Mouse (Mus musculus) adrenal gland, postnatal 10 days (tissue): ENCODE measurements around the gene Eif5. TPM values are rescaled to one million over a fixed set of nuclear protein-coding genes. Genes with fewer than 3 reads are reported as not detected.

Experiments used
- DNase-seq: peaks from one replicate; pipeline ENCODE4 v3.0.0; 2021; ENCODE audit warnings: mixed read lengths
- total RNA-seq, 2 experiments: library from RNA; stranded (reverse); gene quantifications; 2 replicates each; pipeline ENCODE4 v1.2.3; 2021

Gene Eif5
- total RNA-seq, 2 experiments from 2014 or later = 300 to 322 TPM

DNA sequence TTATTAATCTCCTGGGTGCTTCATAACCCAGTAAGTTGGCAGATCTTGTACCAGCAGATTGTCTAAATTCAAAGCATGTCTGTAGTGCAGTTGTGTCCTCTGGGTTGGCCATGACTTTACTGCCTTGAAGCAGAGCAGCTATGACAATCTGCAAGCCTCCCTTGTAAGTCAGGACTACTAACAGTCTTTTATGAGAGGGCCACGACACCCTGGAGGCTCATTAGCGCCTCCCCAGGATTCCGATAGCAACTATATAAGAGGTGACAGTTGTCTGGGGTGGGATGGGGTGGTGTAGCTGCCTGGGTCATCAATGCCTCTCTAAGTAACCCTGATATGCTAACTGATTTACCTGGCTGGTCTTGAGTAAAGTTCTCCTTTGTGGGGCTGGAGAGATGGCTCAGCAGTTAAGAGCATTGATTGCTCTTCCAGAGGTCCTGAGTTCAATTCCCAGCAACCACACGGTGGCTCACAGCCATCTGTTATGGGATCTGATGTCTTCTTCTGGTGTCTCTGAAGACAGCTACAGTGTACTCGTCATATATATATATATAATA is 25.3 kb downstream of the Eif5 start:
- no peak for DNase-seq

DNA sequence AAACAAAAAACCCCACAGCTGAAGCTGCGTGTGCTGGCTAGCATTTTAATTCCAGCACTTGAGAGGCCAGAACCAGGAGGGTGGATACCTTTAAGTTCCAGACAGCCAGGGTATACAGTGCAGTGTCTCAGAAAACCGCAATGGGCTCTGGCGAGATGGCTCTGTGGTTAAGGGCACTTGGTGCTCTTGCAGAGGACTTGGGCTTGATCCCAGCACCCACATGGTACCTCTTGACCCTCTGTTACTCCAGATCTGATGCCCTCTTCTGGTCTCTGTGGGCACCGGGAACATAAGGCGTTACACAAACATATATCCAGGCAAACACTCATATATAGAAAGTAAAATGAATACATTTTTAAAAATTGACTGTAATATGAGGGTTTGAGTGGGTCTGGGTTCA is 27.5 kb downstream of the Eif5 start:
- DNase-seq = no peak

DNA sequence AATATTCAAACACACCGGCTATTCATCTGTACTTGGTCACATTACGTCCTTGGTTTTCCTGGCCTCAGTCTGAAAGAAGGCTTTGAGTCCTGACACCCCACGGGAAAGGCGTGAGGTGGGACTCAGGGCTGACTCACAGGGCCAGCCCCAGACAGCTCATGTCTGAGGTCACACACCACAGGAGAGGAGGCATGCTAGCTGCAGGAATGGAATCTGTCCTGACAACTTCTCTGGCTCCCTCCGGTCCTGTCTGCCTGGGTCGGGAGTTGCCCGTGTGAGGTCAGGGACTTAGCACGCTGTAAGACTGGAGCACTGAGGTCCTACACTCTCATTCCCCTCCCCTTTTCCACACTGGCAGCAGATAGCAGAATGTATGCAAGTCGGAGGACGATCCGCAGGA is 31.0 kb downstream of the Eif5 start:
- peak; percentile 53 for DNase-seq

DNA sequence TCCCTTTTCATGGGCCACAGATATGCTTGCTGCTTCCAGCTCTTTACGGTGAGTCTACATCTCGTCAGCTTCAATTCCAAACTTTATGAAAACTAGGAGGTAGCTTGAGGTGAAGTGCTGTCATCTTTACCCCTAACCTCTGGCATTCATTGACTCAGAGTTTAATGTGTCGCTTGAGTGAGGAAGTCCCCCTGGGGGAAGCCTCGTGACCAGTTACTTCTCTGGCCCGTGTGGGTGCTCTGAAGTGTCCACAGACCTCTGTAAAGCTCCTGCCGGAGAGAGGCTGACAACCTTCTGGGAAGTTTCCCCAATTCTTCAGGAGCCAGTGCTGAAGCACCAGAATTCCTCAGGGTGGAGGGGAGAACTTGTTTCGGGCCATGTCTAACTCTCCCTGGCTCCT is 34.6 kb downstream of the Eif5 start:
- no peak for DNase-seq

DNA sequence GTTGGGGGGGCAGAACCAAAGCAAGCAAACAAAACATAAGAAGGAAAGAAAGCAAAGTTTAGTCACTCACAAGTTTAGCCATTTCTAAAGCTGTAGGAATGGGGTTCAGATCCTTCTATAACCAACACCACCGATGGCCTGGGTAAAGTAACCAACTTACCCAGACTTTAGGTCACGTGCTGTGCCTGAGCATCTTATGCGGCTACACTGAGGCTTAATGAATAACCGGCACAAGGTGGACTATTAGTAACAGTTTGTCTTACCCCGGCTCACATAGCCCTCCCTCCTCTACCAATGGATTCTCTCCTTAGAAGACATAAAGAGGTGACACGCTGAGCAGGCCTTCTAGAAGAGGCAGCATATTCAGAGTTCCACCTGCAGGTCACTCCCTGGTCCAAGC is 35.5 kb downstream of the Eif5 start:
- no peak for DNase-seq

DNA sequence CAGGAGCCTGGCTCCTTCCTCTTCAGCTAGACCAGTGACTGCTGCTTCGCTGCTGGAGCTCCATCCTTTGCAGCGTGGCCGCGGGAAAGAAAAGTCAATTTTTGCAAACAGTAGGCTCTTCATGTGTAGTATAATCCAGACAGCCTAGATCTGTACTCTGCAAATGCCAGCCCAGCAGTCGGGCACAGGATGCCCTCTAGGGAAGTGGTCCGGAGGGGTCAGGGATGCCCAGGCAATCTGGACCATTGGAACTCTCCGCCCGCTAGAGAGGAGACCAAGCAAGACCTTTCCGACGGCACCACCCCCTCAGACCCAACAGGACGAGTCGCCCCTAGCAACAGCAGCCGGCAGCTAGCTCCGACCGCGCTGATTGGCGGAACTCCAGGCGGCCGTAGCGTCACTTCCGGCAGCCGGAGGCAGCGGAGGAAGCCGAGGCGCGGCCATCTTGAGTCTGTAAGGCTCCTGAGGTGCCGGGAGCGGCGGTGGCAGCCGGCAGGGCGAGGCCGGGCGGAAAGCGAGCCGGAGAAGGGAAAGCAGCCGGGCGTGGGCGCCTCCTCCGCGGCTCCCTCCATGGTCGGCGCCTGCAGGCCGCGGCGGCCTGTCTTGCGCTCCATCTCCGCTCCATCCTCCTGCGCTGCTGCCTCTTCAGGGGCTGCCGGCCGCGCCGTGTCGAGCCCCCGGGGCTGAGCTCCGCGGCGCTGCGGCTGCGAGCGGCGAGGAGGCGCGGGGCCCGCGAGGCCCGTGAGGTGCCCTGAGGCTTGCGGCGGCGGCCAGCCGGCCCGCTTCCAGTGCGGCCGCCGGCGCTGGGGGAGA is 36.5 kb downstream of the Eif5 start, which contains the start of gene Mark3:
Gene Mark3 (plus strand): TSS at position 450 of the 813 bp plus-strand sequence.
- peak; percentile 98 for DNase-seq

DNA sequence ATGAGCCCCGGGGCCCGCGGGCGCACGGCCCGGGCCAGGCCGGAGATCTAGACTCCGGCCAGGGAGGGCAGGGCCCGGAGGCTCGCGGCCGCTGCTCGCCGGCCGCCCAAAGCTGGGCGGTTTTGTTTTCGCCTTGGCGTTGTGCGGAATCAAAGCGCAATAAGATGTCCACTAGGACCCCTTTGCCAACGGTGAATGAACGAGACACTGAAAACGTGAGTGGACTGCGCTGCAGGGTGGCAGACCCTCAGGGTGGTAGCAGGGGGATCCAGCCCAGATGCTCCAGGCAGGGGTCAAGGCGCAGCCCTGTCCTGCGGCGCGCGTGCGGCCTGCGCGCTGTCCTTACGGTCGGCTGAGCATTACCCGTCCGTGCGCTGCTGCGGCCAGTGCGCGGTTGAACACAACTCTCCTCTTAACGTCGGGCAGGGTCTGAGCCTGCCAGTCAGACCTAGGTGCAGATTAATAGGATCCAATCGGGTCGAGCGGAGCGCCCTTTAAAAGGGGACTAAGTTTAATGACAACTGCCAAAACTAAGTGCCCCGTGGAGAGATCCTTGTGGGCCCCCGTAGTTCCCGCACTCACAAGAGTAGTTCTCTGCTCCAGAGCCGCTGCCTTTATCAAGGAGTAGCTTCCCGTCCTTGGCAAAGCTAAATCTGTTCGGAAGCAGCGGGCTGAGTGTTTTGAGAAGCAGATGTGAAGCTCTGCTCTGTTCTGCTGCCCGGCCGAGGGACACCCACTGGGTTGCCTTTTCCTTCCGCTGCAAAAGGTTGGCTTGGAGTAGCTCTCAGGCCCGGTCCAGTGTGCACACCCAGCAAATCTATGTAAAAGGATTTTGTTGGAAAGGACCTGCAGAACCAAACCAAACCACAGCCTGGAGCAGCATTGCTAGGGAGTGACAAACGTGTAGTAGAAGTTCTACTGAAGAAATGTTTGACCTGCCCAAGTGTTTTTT is 37.3 kb downstream of the Eif5 start:
- DNase-seq = peak; percentile 62

DNA sequence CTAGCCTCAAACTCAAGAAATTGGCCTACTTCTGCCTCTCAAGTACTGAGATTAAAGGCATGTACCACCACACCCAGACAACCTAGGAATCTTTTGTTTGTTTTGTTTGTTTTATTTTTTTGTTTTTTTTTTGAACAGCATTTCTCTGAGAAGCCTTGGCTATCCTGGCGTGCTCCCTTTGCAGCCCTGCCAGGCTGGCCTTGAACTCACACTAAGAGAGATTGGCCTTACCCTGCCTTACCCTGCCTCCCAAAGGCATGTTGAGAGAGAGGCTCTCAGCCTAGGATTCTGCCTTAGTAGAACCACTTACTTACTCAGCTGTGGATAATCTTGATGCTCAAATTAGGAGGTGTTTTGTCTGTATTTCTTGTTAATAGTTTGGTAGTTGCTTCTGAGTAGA is 45.2 kb downstream of the Eif5 start:
- DNase-seq = peak; percentile 43

DNA sequence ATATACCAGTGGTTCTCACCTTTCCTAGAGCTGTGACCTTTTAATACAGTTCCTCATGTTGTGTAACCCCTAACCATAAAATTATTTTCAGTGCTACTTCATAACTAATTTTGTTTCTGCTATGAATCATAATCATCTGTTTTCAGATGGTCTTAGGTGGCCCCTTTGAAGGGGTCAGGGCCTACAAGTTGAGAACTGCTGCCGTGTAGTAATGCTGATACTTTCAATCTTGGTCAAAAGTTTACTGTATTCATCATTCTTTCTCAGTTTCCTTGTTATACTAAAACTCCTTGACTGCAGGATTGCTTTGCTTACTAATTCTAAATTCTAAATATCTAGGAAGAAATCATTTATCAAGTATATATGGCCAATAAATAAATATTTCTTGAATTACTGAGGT is 46.6 kb downstream of the Eif5 start:
- DNase-seq = no peak

DNA sequence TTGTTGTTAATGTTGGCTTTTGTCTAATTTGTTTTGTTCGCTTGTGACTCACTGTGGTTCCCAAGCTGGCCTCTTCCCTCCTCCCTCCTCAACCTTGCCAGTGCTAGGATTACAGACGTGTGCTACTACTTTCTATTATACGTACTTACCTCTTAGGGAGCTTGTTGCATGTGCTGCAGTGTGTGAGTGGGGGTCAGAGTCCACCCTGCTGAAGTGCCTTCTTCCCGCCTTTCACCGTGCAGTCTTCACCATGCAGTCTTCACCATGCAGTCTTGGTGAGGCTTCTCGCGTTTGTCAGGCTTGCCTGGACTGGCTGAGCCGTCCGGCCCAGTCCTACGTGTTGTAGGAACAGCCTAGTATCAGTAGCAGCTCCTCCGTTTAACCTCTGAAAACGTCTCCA is 49.4 kb downstream of the Eif5 start:
- DNase-seq = no peak

DNA sequence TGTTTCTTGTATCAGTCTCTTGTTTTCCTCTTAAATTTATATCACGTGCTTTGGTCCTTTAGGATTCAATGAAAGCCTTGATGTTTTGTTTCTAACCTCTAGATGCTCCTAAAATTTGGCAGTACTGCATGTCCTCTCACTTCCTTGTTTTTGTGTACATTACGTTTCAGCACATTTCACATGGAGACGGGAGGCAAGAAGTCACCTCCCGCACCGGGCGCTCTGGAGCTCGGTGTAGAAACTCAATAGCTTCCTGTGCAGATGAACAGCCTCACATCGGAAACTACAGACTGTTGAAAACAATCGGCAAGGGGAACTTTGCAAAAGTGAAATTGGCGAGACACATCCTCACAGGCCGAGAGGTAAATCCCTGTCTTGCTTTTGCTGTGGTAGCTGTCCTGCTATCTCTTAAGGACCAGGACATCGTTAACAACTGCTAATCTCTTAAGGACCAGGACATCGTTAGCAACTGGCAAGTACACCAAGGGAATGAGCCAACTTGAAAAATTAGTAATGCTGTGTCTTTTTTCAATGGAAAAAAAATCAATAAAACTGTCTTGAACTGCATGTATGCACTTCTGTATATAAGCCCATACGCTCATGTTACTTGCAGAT is 54.7 kb downstream of the Eif5 start:
- no peak for DNase-seq

DNA sequence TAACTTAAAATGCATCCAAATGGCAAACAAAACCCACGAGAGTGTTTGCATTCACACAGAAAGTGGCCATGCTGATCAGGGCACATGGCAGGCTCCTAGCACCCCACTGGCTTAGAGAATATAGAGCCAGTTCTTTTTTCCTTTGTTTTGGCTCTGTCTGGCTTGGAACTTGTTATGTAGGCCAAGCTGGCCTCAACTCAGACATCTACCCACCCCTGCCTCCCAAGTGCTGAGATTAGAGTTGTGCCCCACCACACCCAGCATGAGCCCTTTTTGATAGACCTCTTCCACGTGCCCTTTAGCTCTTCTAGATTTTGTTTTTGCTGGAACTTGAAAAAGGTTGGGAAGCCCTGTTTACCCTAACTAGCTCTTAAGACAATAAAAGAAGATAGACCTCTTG is 56.0 kb downstream of the Eif5 start:
- DNase-seq = no peak

Other genes with a start within 250 kb of the Eif5 start
- 100 to 1,000 TPM; 103 to 118 TPM for gene Cdc42bpb, start 160.3 kb upstream of the Eif5 start, total RNA-seq
- under 1 TPM in 1 of 2 experiments, not detected in 1; 0.48 TPM for gene Lbhd2, start 131.2 kb upstream of the Eif5 start, total RNA-seq
- 1 to 10 TPM; 5.1 to 6.7 TPM for gene Exoc3l4, start 121.0 kb upstream of the Eif5 start, total RNA-seq
- gene Tnfaip2, start 95.5 kb upstream of the Eif5 start, total RNA-seq = 10 to 100 TPM; 15.0 to 18.5 TPM
- gene Gm266, start 52.2 kb upstream of the Eif5 start, total RNA-seq = 1 to 10 TPM; 1.0 to 1.1 TPM
- 10 to 100 TPM; 84.9 to 94.1 TPM for gene Mark3, start 36.5 kb downstream of the Eif5 start, total RNA-seq
- 10 to 100 TPM; 46.2 to 53.1 TPM for gene Ckb, start 134.3 kb downstream of the Eif5 start, total RNA-seq
- gene Trmt61a, start 140.1 kb downstream of the Eif5 start, total RNA-seq = 10 to 100 TPM in 1 of 2 experiments, 1 to 10 TPM in 1; 9.5 to 11.3 TPM
- 10 to 100 TPM; 32.1 to 35.4 TPM for gene Bag5, start 175.2 kb downstream of the Eif5 start, total RNA-seq
- gene Apopt1, start 175.2 kb downstream of the Eif5 start, total RNA-seq = 10 to 100 TPM; 69.0 to 72.8 TPM
- 100 to 1,000 TPM in 1 of 2 experiments, 10 to 100 TPM in 1; 94.0 to 133 TPM for gene Klc1, start 220.8 kb downstream of the Eif5 start, total RNA-seq